Mouse (Mus musculus): Measurements from ENCODE around the gene Catsperg2. TPM values are rescaled to one million over a fixed set of nuclear protein-coding genes. Genes with fewer than 3 reads are reported as not detected.
"Not testable (repeated sequence)": the region's sequence is repeated elsewhere in the genome, so short reads cannot be mapped to it uniquely, and the experiment has no call there.

Gene Catsperg2
- polyA plus RNA-seq (2015; fragmentation: Nextera tagmentation; extraction: Ambion mirVana) = 0.79 and 1.0 TPM in 2 replicates

DNA sequence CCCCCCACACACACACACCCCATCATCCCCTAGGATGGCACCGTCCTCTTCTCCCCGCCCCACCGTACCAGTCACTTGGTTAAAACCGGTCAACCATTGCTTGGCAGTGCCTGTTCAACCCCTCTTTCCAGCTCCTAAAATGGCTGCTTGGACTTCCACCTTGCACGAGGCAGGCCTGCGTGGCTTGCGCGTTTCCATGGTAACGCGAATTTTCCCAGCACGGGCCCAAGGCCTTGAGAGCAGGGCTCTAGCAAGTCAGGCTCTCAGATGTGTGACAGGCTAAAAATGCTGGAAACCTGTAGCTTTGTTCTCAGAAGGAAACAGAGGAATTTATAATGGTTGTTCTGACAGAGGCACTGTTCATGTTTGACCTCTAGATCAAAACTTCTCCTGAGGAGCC lies at the start of gene Catsperg2:
Catsperg2 (minus strand) TSS at position 173 of the 400 bp plus-strand sequence.
- H3K9me3 ChIP-seq; H3K4me3 ChIP-seq; H3K27me3 ChIP-seq (replicated peaks); H3K4me1 ChIP-seq; H3K36me3 ChIP-seq (replicated peaks); H3K4me2 ChIP-seq; H3K27ac ChIP-seq; H3K9ac ChIP-seq: not testable (repeated sequence)
- ATAC-seq (replicated peaks) = peak; percentile 77; the same call in 1 of the 2 replicates
- 59% methylated on average over 11 of the region's 11 CpGs for WGBS

DNA sequence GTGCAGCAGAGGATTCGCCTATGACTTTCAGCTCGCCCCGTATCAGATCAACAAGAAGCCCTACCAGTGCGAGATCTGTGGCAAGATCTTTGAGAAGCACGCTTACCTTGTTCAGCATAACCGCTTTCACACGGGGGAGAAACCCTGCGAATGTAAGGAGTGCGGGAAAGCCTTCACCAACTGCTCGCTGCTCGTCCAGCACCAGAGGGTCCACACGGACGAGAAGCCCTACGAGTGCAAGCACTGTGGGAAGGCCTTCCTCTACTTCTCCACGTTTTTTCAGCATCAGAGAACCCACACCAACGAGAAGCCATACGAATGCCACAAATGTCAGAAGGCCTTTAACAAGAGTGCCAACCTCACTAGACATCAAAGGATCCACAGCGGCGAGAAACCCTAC lies 49.7 kb upstream of the Catsperg2 start:
- H3K4me2 ChIP-seq = no peak overlapping the region
- no peak for ATAC-seq (replicated peaks)
- no peak overlapping the region for H3K27ac ChIP-seq
- H3K9me3 ChIP-seq = no peaks in the 10 kb centered on the region
- H3K27me3 ChIP-seq (replicated peaks) = no peaks in the 10 kb centered on the region
- H3K36me3 ChIP-seq (replicated peaks) = peaks cover 61% of the 10 kb centered on the region
- 96% methylated on average over 19 of the region's 19 CpGs for WGBS
- no peaks in the 10 kb centered on the region for H3K4me1 ChIP-seq
- no peak overlapping the region for H3K4me3 ChIP-seq
- no peak overlapping the region for H3K9ac ChIP-seq

DNA sequence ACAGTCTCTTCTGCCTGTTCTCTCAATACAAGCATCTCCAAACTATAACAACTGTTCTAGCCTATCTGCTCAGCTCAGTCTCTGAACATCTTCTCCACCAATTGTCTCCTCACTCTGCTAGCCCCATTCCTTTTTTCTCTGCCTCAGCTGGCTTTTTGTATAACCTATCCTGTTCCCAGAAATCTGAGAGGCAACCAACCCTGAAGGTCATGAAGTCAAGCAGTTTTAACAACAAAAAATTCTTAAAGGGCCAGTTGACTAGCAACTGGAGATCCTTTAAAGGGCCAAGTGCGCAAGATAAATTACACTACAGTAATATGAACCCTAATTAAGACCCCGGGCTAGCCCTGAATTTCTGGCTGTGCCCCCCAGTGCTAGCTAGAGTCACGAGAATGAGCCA lies 47.5 kb upstream of the Catsperg2 start:
- Histone ChIP-seq H3K4me1 (peaks cover 16% of the 10 kb centered on the region), H3K27ac (no peak overlapping the region), H3K9me3 (no peaks in the 10 kb centered on the region), H3K4me2 (no peak overlapping the region), H3K36me3 (replicated peaks) (peaks cover 61% of the 10 kb centered on the region), H3K9ac (no peak overlapping the region), H3K4me3 (no peak overlapping the region), H3K27me3 (replicated peaks) (no peaks in the 10 kb centered on the region)
- 95% methylated on average over 3 of the region's 3 CpGs for WGBS
- ATAC-seq (replicated peaks) = no peak

DNA sequence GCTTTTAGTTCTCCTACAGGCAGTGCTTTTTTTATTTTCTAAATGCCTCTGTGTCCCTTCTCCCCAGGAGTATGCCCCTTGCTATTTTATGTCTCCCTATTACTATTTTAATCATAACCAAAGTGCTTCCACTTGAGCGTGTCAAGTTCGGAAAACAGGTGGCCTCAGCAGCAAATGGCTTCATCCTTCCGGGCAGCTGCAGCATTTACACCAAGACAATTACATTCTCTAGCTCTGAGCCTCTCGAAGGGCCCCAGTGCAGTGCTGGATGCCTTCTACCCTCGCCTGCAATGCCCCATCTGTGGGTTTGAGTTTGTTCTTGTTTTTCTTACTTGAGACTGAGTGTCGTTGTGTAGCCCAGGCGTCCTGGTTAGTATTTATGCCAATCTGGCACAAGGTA lies 46.7 kb upstream of the Catsperg2 start:
- Histone ChIP-seq H3K27ac (no peak overlapping the region), H3K36me3 (replicated peaks) (peaks cover 54% of the 10 kb centered on the region)
- 89% methylated on average over 7 of the region's 7 CpGs for WGBS

DNA sequence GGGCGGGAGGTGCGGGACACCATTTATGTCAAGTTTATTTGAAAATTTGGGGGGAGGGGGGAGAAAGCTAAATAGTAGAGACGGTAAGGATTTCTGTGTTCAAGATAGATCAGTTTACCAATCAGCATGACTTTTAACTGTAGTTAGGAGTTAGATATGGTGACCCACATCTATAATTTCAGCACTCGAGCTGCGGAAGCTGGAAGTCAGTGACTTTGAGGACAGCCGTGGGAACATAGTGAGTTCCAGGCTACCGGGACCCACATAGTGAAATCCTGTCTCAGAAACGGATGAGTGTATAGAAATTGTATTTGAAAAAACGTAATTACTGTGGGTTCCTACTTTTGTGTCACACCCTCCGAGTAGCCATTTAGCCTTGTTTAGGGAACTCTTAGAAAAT lies 42.1 kb upstream of the Catsperg2 start:
- no peaks in the 10 kb centered on the region for H3K27me3 ChIP-seq (replicated peaks)
- H3K9me3 ChIP-seq = no peaks in the 10 kb centered on the region
- H3K27ac ChIP-seq = peak overlapping the region; percentile 72
- H3K4me1 ChIP-seq = peaks cover 32% of the 10 kb centered on the region
- H3K9ac ChIP-seq = peak overlapping the region; percentile 59
- H3K4me2 ChIP-seq = peak overlapping the region; percentile 81
- WGBS = 8% methylated on average over 10 of the region's 10 CpGs
- peak overlapping the region; percentile 66 for H3K4me3 ChIP-seq
- ATAC-seq (replicated peaks) = no peak
- peaks cover 14% of the 10 kb centered on the region; the same call in 1 of the 2 replicates for H3K36me3 ChIP-seq (replicated peaks)

More for the DNA sequence above, 46.7 kb upstream of the Catsperg2 start:
- no peak overlapping the region for H3K4me2 ChIP-seq
- no peak for ATAC-seq (replicated peaks)
- peaks cover 21% of the 10 kb centered on the region for H3K4me1 ChIP-seq
- H3K4me3 ChIP-seq = no peak overlapping the region
- no peak overlapping the region for H3K9ac ChIP-seq
- H3K9me3 ChIP-seq = no peaks in the 10 kb centered on the region
- H3K27me3 ChIP-seq (replicated peaks) = no peaks in the 10 kb centered on the region

DNA sequence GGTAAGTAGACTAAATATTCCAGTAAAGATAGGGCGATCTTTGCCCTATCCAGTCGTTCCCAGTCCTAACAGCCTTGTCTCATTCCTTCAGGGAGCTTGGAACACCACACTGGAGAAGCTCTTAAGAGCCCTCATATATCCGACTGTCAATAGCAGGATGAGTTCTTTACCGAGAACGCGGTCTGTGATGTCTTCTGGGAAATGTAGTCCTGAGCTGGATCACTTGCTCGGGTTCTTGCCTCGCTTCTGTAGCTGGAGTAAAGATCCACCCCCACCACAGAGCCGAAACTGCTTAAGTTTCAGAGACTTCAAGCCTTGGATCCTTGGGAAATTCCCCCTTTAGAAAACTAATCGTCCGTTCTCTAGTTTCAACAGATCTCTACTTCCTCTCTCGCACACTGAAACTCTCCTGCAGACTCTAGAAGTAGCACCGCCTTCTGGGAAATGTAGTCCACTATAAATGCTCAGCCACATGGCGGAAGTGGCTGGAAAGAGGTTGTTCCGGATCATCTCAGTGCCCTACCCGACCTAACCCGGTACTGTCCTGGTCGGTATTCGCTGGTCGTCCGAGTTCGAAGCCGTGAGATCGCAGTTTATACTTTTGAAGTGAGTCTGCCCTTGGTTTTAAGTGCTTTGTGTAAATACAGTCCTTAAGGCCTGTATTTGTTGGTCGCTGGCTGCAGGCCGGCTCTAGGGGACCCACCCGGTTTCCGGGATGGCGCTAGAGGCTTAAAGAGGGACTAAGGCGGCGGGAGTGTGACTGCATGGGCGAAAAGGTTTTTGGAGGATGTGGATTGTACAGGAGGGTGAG lies 41.5 kb upstream of the Catsperg2 start, which contains the start of gene Zfp84:
Zfp84 (plus strand) TSS at position 463 of the 811 bp plus-strand sequence.
- peak; percentile 95 for ATAC-seq (replicated peaks)
- H3K9ac ChIP-seq = peak within 1 kb of the TSS; percentile 59
- no peaks in the 10 kb centered on the region for H3K27me3 ChIP-seq (replicated peaks)
- peak within 1 kb of the TSS; percentile 83 for H3K27ac ChIP-seq
- H3K36me3 ChIP-seq (replicated peaks) = peaks cover 10% of the 10 kb centered on the region; the same call in 1 of the 2 replicates
- WGBS = under 1% methylated on average over 32 of the region's 32 CpGs
- H3K4me1 ChIP-seq = peaks cover 32% of the 10 kb centered on the region
- H3K4me2 ChIP-seq = peak within 1 kb of the TSS; percentile 81
- no peaks in the 10 kb centered on the region for H3K9me3 ChIP-seq
- peak within 1 kb of the TSS; percentile 66 for H3K4me3 ChIP-seq

DNA sequence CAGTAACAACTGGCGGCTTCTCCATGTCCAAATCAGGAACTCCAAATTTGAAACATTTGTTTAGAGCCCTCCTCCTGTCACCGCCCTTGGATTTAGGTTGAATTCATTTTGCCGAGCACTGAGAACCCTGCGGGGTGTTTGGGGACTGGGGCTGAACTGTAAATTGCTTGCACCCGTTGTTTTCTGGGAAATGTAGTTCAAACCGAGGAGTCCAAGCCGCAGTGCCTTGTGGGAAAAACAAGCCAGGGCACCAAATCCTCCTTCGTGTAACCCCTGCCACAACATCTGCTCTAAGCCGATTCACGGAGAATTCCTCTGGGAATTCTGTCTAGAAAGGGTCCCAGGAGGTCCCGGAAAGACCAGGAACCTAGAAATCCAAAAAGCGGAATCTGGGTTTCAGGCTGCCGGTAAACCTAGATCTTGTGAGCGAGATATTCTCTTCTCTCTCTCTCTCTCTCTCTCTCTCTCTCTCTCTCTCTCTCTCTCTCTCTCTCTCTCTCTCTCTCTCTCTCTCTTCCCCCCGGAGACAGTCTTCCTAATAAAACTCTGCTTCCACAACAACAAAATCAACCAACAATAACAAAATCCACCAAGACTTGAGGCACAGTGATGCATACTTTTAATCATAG lies 40.3 kb upstream of the Catsperg2 start:
- 1% methylated on average over 15 of the region's 15 CpGs for WGBS
- H3K27me3 ChIP-seq (replicated peaks) = no peaks in the 10 kb centered on the region

DNA sequence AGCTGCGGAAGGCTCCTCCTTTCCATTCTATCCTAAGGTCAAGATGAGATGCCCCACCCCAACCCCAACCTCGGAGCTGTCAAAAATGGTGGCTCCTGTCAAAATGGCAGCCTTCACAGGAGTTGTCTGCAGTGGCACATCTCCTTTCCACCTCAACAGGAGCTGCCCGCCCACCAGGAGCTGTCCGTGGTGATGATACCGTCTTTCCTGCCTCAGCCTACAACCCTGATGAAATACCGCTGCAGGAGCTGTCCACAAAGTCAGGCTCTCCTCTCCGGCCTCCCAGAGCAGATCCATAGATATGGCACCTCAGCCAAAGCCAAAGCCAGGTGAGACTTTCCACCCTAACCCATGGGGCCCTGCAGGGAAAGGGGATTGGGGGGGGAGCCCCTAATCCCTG lies 37.9 kb upstream of the Catsperg2 start:
- H3K9me3 ChIP-seq = no peaks in the 10 kb centered on the region
- H3K4me2 ChIP-seq = no peak overlapping the region
- no peak for ATAC-seq (replicated peaks)
- WGBS = 87% methylated on average over 7 of the region's 7 CpGs
- no peaks in the 10 kb centered on the region for H3K27me3 ChIP-seq (replicated peaks)
- H3K4me1 ChIP-seq = peaks cover 19% of the 10 kb centered on the region
- H3K36me3 ChIP-seq (replicated peaks) = no peaks in the 10 kb centered on the region
- H3K9ac ChIP-seq = no peak overlapping the region
- no peak overlapping the region for H3K27ac ChIP-seq
- H3K4me3 ChIP-seq = no peak overlapping the region

More for the DNA sequence above, 40.3 kb upstream of the Catsperg2 start:
- Histone ChIP-seq H3K36me3 (replicated peaks) (0 out of 2 replicates have a peak, but pooled peaks cover 3% of the 10 kb centered on the region), H3K4me3 (peak overlapping the region; percentile 66), H3K27ac (peak overlapping the region; percentile 83), H3K4me2 (peak overlapping the region; percentile 81), H3K9me3 (no peaks in the 10 kb centered on the region), H3K9ac (peak overlapping the region; percentile 44), H3K4me1 (peaks cover 32% of the 10 kb centered on the region)
- peak; percentile 48 for ATAC-seq (replicated peaks)

DNA sequence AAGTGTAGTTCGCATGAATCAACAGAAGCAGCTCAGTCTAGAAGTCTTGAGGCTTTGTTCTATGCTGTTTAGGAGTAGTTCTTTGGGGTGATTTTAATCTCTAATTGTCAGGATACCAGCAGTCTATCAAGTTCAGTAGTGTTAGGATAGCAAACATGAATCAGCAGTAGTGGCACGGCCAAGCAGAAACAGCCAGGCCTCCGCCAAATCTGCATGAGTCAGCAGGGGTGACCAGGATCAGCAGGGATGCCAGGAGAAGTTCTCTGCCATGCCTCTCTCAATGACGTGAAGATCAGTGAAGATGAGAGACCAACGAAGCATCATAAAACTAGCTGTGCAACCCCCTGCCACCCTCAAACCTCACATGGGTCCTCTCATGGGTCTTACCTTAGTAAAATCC lies 33.6 kb upstream of the Catsperg2 start:
- no peak overlapping the region for H3K4me3 ChIP-seq
- no peaks in the 10 kb centered on the region for H3K9me3 ChIP-seq
- H3K27me3 ChIP-seq (replicated peaks) = no peaks in the 10 kb centered on the region
- WGBS = 91% methylated on average over 5 of the region's 5 CpGs
- H3K4me1 ChIP-seq = no peaks in the 10 kb centered on the region
- no peaks in the 10 kb centered on the region for H3K36me3 ChIP-seq (replicated peaks)
- ATAC-seq (replicated peaks) = no peak
- H3K4me2 ChIP-seq = no peak overlapping the region
- no peak overlapping the region for H3K27ac ChIP-seq
- H3K9ac ChIP-seq = no peak overlapping the region

DNA sequence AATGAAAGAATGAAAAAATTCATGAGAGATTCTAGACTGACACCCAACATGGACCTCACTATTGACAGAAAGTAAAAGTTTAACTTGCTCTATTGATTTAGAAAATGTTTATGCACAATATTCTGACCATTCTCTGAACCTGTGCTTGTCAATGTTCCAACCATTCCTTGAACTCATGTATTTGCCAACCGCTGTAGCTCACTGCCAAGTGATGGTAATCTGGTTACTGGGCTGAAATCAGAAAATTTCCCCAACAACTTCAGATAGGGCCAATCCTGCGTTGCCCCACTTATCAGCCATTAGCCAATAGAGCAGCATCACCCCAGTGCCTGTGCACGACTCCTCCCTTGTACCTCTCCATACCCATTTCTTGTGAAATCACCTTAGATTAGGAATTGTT lies 15.4 kb upstream of the Catsperg2 start:
- Histone ChIP-seq H3K27me3 (replicated peaks) (no peaks in the 10 kb centered on the region), H3K4me1 (no peaks in the 10 kb centered on the region), H3K4me2 (no peak overlapping the region), H3K9me3 (no peaks in the 10 kb centered on the region), H3K4me3 (no peak overlapping the region), H3K27ac (no peak overlapping the region), H3K9ac (no peak overlapping the region), H3K36me3 (replicated peaks) (no peaks in the 10 kb centered on the region)
- ATAC-seq (replicated peaks) = no peak
- WGBS = 88% methylated on average over 3 of the region's 3 CpGs

DNA sequence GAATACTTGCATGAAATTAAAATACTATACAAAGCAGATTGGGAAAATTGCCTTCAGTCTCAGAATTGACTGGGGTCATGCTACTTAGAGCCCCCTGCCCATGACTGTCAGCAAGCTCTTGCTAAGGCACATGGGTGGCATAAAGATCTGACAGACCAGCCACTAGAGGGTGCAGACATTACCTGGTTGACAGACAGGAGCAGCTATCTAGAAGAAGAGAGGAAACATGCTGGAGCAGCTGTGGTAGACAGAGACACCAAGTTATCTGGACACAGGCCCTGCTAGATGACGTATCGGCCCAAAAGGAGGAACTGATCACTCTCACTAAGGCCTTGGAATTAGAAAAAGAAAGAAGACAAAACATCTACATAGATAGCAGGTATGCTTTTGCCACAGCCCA lies 1.2 kb upstream of the Catsperg2 start:
- H3K9me3 ChIP-seq = no peaks in the 10 kb centered on the region
- H3K4me3 ChIP-seq = no peak overlapping the region
- H3K9ac ChIP-seq = no peak overlapping the region
- no peaks in the 10 kb centered on the region for H3K36me3 ChIP-seq (replicated peaks)
- H3K4me1 ChIP-seq = no peaks in the 10 kb centered on the region
- no peak for ATAC-seq (replicated peaks)
- H3K4me2 ChIP-seq = no peak overlapping the region
- H3K27ac ChIP-seq = no peak overlapping the region
- WGBS = 93% methylated on average over 2 of the region's 2 CpGs
- H3K27me3 ChIP-seq (replicated peaks) = no peaks in the 10 kb centered on the region

DNA sequence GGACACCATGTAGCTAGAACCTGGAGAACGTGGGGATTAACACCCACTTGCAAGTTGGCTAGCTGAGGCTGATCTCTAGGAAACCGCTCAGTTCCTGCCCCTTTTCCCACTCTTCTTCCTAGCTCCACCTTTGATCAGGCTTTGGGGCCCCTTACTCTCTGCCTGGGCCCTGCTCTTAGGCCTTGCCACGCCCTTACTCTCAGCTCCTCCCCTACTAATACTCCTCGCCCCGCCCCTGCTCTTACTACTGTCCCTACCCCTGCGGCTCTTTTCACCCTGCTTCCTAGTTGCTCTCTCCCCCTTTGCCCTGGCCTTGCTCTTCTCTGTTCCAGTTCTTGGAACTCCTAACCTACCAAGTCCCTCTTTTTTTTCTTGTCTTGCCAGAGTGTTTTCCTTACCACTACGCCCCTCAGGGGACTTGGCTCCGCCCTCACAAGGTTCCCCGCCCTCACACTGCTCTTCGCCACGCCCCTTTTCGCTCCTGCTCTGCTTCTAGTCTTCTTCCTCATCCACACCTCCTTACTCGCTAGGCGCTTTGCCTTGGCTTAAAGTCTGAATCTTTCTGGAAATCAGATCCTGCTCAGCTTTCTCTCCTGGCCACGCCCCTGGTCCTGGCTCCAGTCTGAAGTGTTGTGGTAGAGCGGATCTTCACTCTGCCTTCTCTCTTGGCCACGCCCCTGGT lies 1.2 kb downstream of the Catsperg2 start:
- not testable (repeated sequence) for H3K36me3 ChIP-seq (replicated peaks); H3K27me3 ChIP-seq (replicated peaks); ATAC-seq (replicated peaks); H3K27ac ChIP-seq; H3K9ac ChIP-seq; H3K4me2 ChIP-seq; H3K4me1 ChIP-seq; H3K4me3 ChIP-seq; H3K9me3 ChIP-seq
- 37% methylated on average over 17 of the region's 17 CpGs for WGBS

All from midbrain, embryonic 15.5 days (tissue).